Mouse (Mus musculus) heart, postnatal 10 days (tissue): ENCODE results near the gene Btg1. TPM values are rescaled to one million over a fixed set of nuclear protein-coding genes. Genes with fewer than 3 reads are reported as not detected.
A peak's percentile ranks its signal among the peaks of the same experiment; 100 is the strongest.

Experiments used
- DNase-seq, 2 experiments: peaks; one replicate each; pipeline ENCODE4 v3.0.0; 2021
- intact Hi-C: fragments of 180-260 bp; cut with DNase I; formaldehyde crosslinking; loops from one replicate; pipeline ENCODE4 v1.15.1; 2025
- total RNA-seq, 2 experiments: library from RNA; stranded (reverse); gene quantifications; 2 replicates each; pipeline ENCODE4 v1.2.3; 2021

The Btg1 gene
- total RNA-seq, 2 experiments from 2014 or later, result 55.0 to 81.0 TPM

DNA sequence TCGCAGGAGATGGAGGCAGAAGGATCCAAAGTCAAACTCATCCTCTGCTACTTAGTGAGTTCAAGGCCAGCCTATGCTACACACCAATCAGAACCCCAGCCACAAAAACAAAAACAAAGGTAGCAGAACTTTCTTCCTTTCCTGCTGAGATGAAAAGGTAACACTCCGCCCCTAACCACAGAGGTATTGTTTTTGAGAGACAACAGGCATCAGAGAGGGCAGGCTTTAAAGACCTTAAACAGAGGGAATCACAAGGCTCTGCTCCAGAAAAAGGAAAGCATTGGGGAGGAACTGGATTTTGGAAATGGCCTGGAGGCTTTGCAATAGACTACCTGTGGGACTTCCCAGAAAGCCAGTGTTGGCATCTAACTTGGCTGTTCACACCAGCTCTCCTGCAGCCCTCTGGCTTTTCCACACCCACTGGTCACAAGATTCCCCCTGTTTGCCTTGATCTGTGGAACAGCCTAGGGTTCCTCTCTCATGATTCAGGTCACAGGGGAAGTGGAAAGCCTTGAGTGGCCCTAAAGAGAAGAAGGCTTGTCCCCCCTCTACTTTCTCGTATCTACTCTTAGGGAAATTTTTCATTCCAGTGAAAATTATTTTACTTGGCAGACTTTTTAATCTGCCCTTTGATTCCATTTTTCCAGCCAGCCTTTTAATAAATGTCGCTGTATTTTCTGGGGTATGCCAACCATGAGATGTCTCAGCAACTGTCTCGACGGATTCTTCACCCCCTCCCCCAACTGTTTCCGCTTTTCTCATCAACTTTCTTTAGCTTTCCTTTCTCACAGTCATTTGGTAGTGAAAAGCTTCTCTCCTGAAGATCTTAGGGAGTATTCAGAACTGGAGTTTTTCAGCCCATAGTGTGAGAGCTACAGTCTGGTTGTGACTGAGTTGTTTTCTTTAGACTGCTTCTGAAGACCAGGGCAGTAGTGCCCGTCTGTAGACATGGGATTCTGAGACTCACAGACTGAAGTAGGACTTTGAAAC is 7.2 kb upstream of the Btg1 start:
- no peak for DNase-seq
- intact Hi-C loops, result loop anchor here (10.0 kb wide), 2 partner anchors 275 to 475 kb away; partner anchors contain the start of gene Gm5426

GRCm38 (mm10) chr10:96616001-96616708 is 651 bp upstream of the Btg1 start:
- intact Hi-C loops, result loop anchor here (2.0 to 10.0 kb wide), 4 partner anchors 281 to 696 kb away; partner anchors contain the start of gene Gm5426
- no peak for DNase-seq

GRCm38 (mm10) chr10:96617221-96617950 is 580 bp downstream of the Btg1 start:
- intact Hi-C loops, result loop anchor here (1.0 to 10.0 kb wide), 5 partner anchors 283 to 695 kb away; partner anchors contain the start of gene Gm5426
- peak; percentile 57 to 60 for DNase-seq

GRCm38 (mm10) chr10:96617951-96618575 is 1.3 kb downstream of the Btg1 start:
- intact Hi-C loops, result loop anchor here (1.0 to 10.0 kb wide), 5 partner anchors 283 to 694 kb away; partner anchors contain the start of gene Gm5426
- peak; percentile 88 to 92 for DNase-seq

- intact Hi-C loops, result loop anchor here (5.0 to 10.0 kb wide), 5 partner anchors 132 to 692 kb away; partner anchors contain the start of gene Gm5426
- no peak for DNase-seq
Observed at GRCm38 (mm10) chr10:96619951-96620889, 3.4 kb downstream of the Btg1 start.

DNA sequence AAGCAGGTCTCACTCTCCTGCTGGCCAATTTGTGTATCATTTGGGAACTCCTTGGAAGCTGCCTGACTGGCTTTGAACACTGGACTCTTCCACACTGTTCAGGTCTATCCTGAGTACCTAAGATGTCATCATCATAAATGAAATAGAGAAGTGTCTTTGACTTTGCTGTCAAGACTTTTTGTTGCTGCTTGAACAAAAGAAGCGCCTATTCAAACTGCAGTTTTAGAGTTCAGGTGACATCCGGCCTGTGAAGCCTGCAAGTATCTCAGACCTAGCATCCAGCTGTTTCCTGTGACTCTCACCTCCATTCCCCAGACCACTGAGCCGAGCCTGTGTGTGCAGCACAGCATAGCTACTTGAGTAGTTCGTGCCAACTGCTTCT is 4.1 kb downstream of the Btg1 start:
- peak; percentile 38 to 41 for DNase-seq
- intact Hi-C loops, result loop anchor here (5.0 kb wide), 2 partner anchors 131 to 541 kb away; no protein-coding TSS in a partner anchor

- intact Hi-C loops, result loop anchor here (5.0 kb wide), 2 partner anchors 131 to 541 kb away; no protein-coding TSS in a partner anchor
- no peak for DNase-seq
Observed at GRCm38 (mm10) chr10:96621361-96621945, 4.6 kb downstream of the Btg1 start.

DNA sequence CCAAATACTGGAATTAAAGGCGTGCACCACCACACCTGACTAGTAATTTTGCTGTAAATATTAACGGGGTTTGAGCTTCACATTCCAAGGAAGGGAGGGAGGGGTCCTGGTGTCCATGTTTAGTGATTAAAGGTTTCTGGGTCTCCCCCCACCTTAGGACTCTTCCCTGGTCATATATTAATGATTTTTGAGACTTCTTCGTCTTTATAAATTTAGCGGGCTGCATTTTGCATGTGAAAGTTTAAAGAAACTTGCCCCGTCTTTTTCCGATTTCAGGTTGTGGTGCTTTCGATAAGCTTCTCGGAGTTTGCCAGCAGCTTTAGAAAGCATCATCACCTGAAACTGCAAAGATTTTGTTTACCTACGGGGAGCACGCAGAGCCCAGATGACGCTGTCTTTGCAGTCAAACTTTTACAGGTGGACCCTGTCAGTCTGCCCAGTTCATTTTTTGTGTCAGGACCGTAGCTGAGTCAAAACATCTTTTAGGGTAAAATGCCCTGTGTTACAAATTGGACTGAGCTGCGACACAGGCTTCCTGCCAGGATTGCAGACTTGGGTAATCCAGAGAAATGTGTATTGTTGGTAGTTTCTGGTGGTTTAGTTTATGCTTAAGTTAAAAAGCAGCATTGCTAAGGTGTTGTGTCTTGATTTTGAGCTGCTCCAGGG is 5.3 kb downstream of the Btg1 start:
- intact Hi-C loops, result loop anchor here (5.0 kb wide), 2 partner anchors 130 to 540 kb away; no protein-coding TSS in a partner anchor
- DNase-seq, result no peak

DNA sequence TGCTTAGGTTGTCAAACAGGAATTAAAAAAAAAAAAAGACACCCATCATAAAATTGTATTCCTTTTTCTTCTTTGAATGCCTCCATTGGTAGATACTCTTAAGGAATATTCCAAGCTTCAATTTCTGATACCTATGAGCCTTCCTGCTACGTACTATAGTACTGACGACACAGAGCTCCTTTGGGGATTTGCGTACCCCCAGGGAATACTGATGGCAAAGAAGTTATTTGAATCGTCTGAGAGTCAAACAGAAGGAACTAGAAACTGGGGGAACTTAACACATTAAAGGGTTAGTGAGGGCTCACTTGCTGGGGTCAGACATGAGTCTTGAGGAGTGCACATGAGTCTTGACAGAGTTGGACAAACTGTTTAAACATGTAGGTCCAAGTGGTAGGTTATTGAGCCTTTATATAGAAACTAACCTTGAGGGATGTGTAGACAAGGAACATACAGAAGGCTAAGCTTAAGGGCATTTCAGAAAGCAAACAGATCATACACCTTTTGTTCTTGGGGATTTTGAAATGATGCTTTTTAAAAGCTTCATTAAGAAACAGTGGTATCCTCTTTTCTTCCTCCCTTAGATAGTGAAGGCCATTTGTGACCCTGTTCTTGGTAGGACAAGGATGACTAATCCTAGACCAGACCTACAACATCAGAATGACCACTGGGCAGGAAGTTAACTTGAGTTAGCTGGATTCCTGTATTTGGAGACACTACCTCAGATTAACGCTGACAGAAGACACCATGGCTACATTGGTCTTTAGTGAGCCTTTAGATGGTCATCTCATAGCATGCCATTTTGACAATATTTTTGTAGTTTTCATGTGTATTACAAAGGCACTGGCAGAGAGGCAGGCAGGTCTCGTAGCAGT is 6.2 kb downstream of the Btg1 start:
- DNase-seq, result no peak
- intact Hi-C loops, result loop anchor here (5.0 kb wide), 2 partner anchors 129 to 539 kb away; no protein-coding TSS in a partner anchor

DNA sequence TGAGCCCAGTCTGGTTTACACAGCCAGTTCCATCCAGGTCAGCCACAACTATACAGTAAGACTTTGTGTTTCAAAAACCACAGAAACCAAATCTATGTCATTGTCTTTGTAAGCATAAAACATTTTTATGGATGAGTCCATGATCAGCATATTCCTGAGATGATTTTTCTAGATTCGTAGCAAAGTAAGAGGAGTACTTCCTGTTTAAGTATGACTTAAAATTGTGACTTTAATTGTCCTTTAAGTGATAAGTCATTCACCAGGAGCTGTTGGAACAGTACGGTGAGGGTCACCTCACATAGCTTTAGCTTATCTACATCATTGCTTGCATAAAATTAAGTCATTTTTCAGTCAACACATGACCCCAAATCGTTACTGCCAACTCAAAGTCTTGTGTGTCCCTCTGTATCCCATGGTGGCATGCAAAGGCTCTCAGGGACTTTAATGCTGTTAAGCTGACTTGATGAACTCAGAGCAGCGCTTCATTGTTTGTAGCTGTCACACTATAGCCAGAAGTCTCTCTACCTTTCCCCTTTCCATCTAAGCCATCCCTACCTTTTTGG is 6.9 kb downstream of the Btg1 start:
- no peak for DNase-seq
- intact Hi-C loops, result loop anchor here (5.0 kb wide), 2 partner anchors 129 to 539 kb away; no protein-coding TSS in a partner anchor

DNA sequence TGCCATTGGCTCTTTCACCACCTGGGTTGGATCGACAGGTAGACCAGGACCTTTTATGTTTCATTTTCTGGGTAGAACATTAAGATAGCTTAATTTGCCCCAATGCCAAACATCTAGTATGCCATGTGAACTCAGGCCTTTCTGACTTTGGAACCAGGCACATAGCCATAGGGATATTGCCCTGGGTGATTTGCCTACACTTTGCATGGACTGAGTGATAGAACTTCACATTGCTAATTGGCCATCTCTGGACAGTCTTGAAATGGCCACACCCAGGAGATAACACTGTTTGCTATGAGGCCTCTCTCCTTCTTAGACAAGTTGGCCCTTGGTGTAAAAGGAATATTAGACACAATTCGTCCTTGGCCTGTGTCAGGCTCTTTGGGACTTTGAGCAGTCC is 7.6 kb downstream of the Btg1 start:
- no peak for DNase-seq
- intact Hi-C loops, result loop anchor here (5.0 kb wide), 2 partner anchors 128 to 538 kb away; no protein-coding TSS in a partner anchor

DNA sequence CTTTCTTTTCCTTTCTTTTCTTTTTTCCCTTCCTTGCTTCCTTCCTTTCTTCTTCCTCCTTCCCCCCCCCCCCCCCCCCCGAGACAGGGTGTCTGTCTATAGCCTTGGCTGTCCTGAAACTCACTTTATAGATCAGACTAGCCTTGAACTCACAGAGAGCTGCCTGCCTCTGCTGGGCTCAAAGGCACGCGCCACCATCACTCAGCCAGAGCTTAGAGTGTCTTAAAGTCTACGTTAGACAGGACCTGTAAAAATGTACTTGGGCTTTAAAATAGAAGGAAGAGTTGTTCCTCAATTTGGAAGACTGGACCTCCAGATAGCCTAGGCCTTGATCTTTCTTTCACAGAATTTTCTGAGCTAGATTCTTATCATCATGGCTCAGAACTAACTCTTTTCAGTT is 8.3 kb downstream of the Btg1 start:
- intact Hi-C loops, result no loop called here
- DNase-seq, result no peak

GRCm38 (mm10) chr10:96625682-96626081 is 8.9 kb downstream of the Btg1 start:
- DNase-seq, result no peak
- intact Hi-C loops, result no loop called here

- DNase-seq, result no peak
- intact Hi-C loops, result no loop called here
Observed at GRCm38 (mm10) chr10:96626120-96626750, 9.4 kb downstream of the Btg1 start.

GRCm38 (mm10) chr10:96627332-96627731 is 10.5 kb downstream of the Btg1 start:
- intact Hi-C loops, result no loop called here

More at GRCm38 (mm10) chr10:96627332-96627731, 10.5 kb downstream of the Btg1 start:
- no peak for DNase-seq
